Mouse (Mus musculus) ovary, postnatal 10 days (tissue): ENCODE results near the gene Pglyrp3.
"Not testable (repeated sequence)": the region's sequence is repeated elsewhere in the genome, so short reads cannot be mapped to it uniquely, and the experiment has no call there.

Source experiments
- DNase-seq: peaks from one replicate; pipeline ENCODE4 v3.0.0; 2022; ENCODE audit warnings: low spot score

The Pglyrp3 gene

DNA sequence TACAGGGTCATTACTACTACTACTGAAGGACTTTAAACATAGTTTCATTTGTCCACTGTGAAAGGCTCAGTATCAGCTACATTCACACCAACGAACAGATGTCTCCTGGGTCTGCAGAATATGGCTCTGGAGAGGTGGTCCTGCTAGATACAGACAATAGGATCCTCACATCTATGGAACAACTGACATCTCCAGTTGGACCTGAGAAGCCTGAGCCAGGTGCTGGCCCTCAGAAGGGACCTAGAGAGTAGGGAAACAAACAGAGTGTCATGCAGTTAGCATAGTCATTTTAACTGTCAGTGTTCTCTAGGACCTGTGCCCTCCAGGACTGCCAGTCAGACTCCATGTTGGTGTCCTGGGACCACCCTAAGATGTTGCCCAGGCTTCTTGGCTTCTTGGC, at the start of gene Pglyrp3:
Gene Pglyrp3 (plus strand): TSS at position 301 of the 400 bp plus-strand sequence.
- no peak for DNase-seq

DNA sequence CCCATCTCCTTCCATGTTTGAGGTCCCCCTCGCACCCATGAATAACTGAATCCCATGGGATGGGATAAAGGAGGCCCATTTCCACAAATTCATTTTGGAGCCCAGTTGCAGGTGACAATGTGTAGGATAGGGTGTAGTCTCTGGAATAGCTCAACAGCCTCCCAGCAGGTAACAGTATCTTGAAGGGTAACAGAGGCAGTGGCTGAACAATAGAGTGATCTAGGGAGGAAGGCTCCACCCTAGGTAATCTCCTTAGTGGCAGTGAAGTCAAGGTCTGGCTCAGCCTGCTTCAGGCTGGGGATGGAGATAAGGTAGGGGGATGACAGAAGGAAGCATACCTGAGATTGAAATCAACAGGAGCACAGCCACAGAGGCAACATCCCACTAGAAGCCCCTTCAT, 3.4 kb upstream of the Pglyrp3 start:
- no peak for DNase-seq

DNA sequence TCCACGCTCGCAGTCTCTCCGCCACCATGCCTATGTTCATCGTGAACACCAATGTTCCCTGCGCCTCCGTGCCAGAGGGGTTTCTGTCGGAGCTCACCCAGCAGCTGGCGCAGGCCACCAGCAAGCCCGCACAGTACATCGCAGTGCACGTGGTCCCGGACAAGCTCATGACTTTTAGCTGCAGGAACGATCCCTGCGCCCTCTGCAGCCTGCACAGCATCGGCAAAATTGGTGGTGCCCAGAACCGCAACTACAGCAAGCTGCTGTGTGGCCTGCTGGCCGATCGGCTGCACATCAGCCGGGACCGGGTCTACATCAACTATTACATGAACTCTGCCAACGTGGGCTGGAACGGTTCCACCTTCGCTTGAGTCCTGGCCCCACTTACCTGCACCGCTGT, 10.2 kb downstream of the Pglyrp3 start:
- not testable (repeated sequence) for DNase-seq

DNA sequence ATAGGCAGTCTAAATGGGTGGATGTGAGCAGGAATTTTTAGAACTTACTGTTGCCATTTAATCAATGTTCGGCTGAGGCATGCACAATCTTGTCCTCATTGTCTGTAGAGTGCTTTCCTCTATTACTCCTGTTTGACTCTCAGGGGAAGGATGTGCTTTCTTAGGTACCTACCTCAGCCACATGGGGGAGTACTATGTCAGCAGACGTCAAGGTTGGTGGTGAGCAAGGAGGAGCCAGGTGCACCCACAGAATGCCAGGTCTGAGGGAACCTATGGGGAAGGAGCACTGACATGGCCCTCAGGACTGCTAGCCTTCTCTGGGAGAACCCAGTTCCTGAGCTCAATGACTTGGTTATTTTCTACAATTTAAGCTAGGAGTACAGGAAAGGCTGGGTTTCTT, 18.8 kb downstream of the Pglyrp3 start:
- no peak for DNase-seq

GRCm38 (mm10) chr3:92033892-92034291, 19.5 kb downstream of the Pglyrp3 start:
- no peak for DNase-seq

GRCm38 (mm10) chr3:92050382-92051054, 36.1 kb downstream of the Pglyrp3 start:
- DNase-seq = no peak

DNA sequence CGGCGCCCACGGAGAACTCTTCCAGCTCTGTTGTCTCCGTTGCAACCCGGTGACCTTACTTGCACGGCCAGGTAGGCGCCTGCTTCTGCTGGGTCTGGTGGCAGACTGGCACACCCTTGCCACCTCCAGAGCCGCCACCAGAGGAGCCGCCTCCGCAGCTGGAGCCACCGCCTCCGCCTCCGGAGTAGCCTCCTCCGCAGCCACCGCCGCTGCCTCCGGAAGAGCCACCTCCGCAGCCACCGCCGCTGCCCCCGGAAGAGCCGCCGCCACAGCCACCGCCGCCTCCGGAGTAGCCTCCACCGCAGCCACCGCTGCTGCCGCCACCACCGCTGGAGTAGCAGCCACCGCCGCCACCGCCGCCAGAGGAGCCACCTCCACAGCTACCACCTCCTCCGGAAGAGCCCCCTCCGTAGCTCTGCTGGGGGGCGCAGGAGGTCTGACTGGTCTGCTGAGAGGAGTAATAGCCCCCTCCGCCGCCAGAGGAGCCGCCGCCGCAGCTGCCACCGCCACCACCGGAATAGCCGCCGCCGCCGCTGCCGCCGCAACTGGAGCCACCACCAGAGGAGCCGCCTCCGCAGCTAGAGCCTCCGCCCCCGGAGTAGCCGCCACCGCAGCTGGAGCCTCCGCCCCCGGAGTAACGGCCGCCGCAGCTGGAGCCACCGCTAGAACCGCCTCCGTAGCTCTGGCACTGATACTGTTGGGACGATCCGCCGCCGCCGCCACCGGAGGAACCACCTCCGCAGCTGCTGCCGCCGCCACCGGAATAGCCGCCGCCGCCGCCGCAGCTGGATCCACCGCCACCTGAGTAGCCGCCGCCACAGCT, 66.3 kb downstream of the Pglyrp3 start:
- DNase-seq = no peak
